Mouse (Mus musculus): ENCODE results near the gene Mrnip.
A peak's percentile ranks its signal among the peaks of the same experiment; 100 is the strongest.
"Not testable (repeated sequence)": the region's sequence is repeated elsewhere in the genome, so short reads cannot be mapped to it uniquely, and the experiment has no call there.

The Mrnip gene

GRCm38 (mm10) chr11:50174111-50174729, at the start of gene Mrnip:
Mrnip (plus strand) TSS chr11:50174444.
- DNase-seq (ENCODE audit: low read depth, low spot score), result not testable (repeated sequence)

GRCm38 (mm10) chr11:50127781-50128180, 46.5 kb upstream of the Mrnip start:
- DNase-seq (ENCODE audit: low read depth, low spot score), result no peak

- peak; percentile 86 for DNase-seq (ENCODE audit: low read depth, low spot score)
Measured at GRCm38 (mm10) chr11:50130811-50131766, 43.2 kb upstream of the Mrnip start, which contains the start of gene Tbc1d9b. Tbc1d9b (plus strand) TSS chr11:50131396.

- no peak for DNase-seq (ENCODE audit: low read depth, low spot score)
Measured at GRCm38 (mm10) chr11:50131801-50132201, 42.4 kb upstream of the Mrnip start.

- no peak for DNase-seq (ENCODE audit: low read depth, low spot score)
Measured at GRCm38 (mm10) chr11:50132265-50132664, 42.0 kb upstream of the Mrnip start.

GRCm38 (mm10) chr11:50134136-50134859, 39.9 kb upstream of the Mrnip start:
- DNase-seq (ENCODE audit: low read depth, low spot score), result no peak

- DNase-seq (ENCODE audit: low read depth, low spot score), result no peak
Measured at GRCm38 (mm10) chr11:50138206-50138822, 35.9 kb upstream of the Mrnip start.

GRCm38 (mm10) chr11:50139571-50139970, 34.7 kb upstream of the Mrnip start:
- DNase-seq (ENCODE audit: low read depth, low spot score), result no peak

- no peak for DNase-seq (ENCODE audit: low read depth, low spot score)
Measured at GRCm38 (mm10) chr11:50145529-50145928, 28.7 kb upstream of the Mrnip start.

- no peak for DNase-seq (ENCODE audit: low read depth, low spot score)
Measured at GRCm38 (mm10) chr11:50146121-50146520, 28.1 kb upstream of the Mrnip start.

GRCm38 (mm10) chr11:50147267-50147957, 26.8 kb upstream of the Mrnip start:
- DNase-seq (ENCODE audit: low read depth, low spot score), result peak; percentile 42

GRCm38 (mm10) chr11:50147958-50148476, 26.2 kb upstream of the Mrnip start:
- no peak for DNase-seq (ENCODE audit: low read depth, low spot score)

GRCm38 (mm10) chr11:50149200-50149599, 25.0 kb upstream of the Mrnip start:
- no peak for DNase-seq (ENCODE audit: low read depth, low spot score)

GRCm38 (mm10) chr11:50149603-50150150, 24.6 kb upstream of the Mrnip start:
- no peak for DNase-seq (ENCODE audit: low read depth, low spot score)

- no peak for DNase-seq (ENCODE audit: low read depth, low spot score)
Measured at GRCm38 (mm10) chr11:50151374-50151773, 22.9 kb upstream of the Mrnip start.

- DNase-seq (ENCODE audit: low read depth, low spot score), result no peak
Measured at GRCm38 (mm10) chr11:50154166-50154565, 20.1 kb upstream of the Mrnip start.

- no peak for DNase-seq (ENCODE audit: low read depth, low spot score)
Measured at GRCm38 (mm10) chr11:50154777-50155520, 19.3 kb upstream of the Mrnip start.

GRCm38 (mm10) chr11:50155785-50156184, 18.5 kb upstream of the Mrnip start:
- DNase-seq (ENCODE audit: low read depth, low spot score), result no peak

- no peak for DNase-seq (ENCODE audit: low read depth, low spot score)
Measured at GRCm38 (mm10) chr11:50156725-50157258, 17.5 kb upstream of the Mrnip start.

Data from skeletal muscle tissue, adult 2 months (tissue).